Mouse (Mus musculus): ENCODE results near the gene Zbtb26. TPM values are rescaled to one million over a fixed set of nuclear protein-coding genes. Genes with fewer than 3 reads are reported as not detected.

Zbtb26 gene
- total RNA-seq (2021): 1 to 10 TPM; 4.6 to 5.7 TPM
- long read RNA-seq, experiment 1, full-length matches to known transcripts: 2 of 2 reads
- long read RNA-seq, experiment 1, partial matches to known transcripts: 0 of 2 reads
- long read RNA-seq, experiment 1, other reads (novel, unspliced or antisense): 0 of 2 reads
- long read RNA-seq, experiment 2, full-length matches to known transcripts: 3 of 3 reads
- long read RNA-seq, experiment 2, partial matches to known transcripts: 0 of 3 reads
- long read RNA-seq, experiment 2, other reads (novel, unspliced or antisense): 0 of 3 reads

DNA sequence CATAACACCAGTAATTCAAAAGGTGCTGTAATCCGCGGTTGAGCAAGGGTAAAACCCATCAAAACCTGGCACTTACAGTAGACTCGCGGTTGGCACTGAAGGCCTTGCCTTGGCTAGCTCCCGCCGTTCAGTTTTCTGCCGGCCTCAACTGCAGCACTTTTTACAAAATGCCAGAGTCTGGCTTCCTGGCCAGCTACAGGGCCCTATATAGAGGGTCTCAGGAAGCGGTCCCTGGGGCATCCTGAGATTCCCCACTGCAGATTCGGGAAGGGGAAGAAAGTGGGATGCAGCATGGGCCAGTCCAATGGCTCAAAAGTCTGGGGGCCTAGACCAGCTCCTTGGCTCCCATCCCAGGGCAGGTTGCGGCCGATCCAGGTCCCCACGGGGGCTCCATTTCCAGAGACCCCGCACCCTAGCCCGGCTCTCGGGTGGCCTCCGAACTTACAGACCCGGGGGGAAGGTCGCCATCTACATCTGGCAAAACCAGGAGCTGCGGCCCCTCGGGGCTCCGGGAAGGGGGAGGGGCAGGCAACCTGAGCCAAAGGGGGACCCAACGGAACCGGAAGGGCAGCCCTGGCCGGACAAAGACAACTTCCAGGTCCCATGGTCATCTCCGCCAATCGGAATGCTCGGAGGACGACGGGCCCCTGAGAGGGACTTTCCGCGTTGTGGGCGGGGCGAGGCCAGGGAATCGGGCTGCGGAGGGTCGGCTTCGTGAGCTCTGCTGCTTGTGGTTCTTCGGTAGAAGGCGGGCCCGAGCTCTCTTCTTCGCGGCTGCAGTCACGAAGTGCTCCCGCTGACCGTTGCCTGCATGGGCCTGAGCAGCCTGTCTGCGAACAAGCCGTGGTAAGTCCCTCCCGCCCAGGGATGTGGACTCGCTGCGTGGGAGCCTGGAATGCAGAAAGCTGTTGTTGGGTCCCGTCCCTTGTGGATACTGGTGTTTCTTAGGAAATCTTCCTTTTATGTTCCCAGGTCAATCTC is at the start of gene Zbtb26, which contains the start of the genes Zbtb6 and Rabgap1:
Gene Zbtb26, minus strand, starts transcription at position 525 of the 981 bp plus-strand sequence.
Gene Zbtb6, minus strand, starts transcription at position 561 of the 981 bp plus-strand sequence.
Gene Rabgap1, plus strand, starts transcription at position 669 of the 981 bp plus-strand sequence.
- H3K27ac ChIP-seq: peak within 1 kb of the TSS; percentile 94
- intact Hi-C loops (cut with DNase I): no loop called here
- TF ChIP-seq CTCF (IDR thresholded peaks at IDR 0.05): no peak
- H3K4me3 ChIP-seq: peak within 1 kb of the TSS; percentile 96
- DNase-seq: peak; percentile 96

GRCm38 (mm10) chr2:37488956-37489355 is 46.0 kb upstream of the Zbtb26 start:
- intact Hi-C loops (cut with DNase I): loop anchor here (5.0 kb wide), 1 partner anchor 283 kb away; no protein-coding TSS in a partner anchor

GRCm38 (mm10) chr2:37486408-37486807 is 43.5 kb upstream of the Zbtb26 start:
- no peak overlapping the region for H3K27ac ChIP-seq
- TF ChIP-seq CTCF (IDR thresholded peaks at IDR 0.05): no peak
- no peak overlapping the region for H3K4me3 ChIP-seq
- intact Hi-C loops (cut with DNase I): loop anchor here (5.0 kb wide), 1 partner anchor 286 kb away; no protein-coding TSS in a partner anchor
- DNase-seq: no peak

More at GRCm38 (mm10) chr2:37488956-37489355, 46.0 kb upstream of the Zbtb26 start:
- H3K27ac ChIP-seq: no peak overlapping the region
- no peak for TF ChIP-seq CTCF (IDR thresholded peaks at IDR 0.05)
- no peak for DNase-seq
- H3K4me3 ChIP-seq: no peak overlapping the region

GRCm38 (mm10) chr2:37485370-37485769 is 42.4 kb upstream of the Zbtb26 start:
- DNase-seq: no peak
- peak; percentile 80 for TF ChIP-seq CTCF (IDR thresholded peaks at IDR 0.05)
- Histone ChIP-seq H3K27ac (no peak overlapping the region), H3K4me3 (no peak overlapping the region)
- intact Hi-C loops (cut with DNase I): loop anchor here (1.0 to 5.0 kb wide), 2 partner anchors 105 to 287 kb away; no protein-coding TSS in a partner anchor

- no peak for TF ChIP-seq CTCF (IDR thresholded peaks at IDR 0.05)
- intact Hi-C loops (cut with DNase I): no loop called here
- DNase-seq: no peak
Measured at GRCm38 (mm10) chr2:37484165-37484564, 41.2 kb upstream of the Zbtb26 start.

GRCm38 (mm10) chr2:37480039-37480438 is 37.1 kb upstream of the Zbtb26 start:
- H3K4me3 ChIP-seq: no peak overlapping the region
- intact Hi-C loops (cut with DNase I): no loop called here
- TF ChIP-seq CTCF (IDR thresholded peaks at IDR 0.05): no peak
- no peak overlapping the region for H3K27ac ChIP-seq
- no peak for DNase-seq

More at GRCm38 (mm10) chr2:37484165-37484564, 41.2 kb upstream of the Zbtb26 start:
- Histone ChIP-seq H3K27ac (no peak overlapping the region), H3K4me3 (no peak overlapping the region)

GRCm38 (mm10) chr2:37479559-37479958 is 36.6 kb upstream of the Zbtb26 start:
- intact Hi-C loops (cut with DNase I): no loop called here
- no peak overlapping the region for H3K4me3 ChIP-seq
- DNase-seq: no peak
- no peak for TF ChIP-seq CTCF (IDR thresholded peaks at IDR 0.05)
- H3K27ac ChIP-seq: no peak overlapping the region

- TF ChIP-seq CTCF (IDR thresholded peaks at IDR 0.05): no peak
- no peak for DNase-seq
- intact Hi-C loops (cut with DNase I): no loop called here
- Histone ChIP-seq H3K27ac (no peak overlapping the region), H3K4me3 (no peak overlapping the region)
Measured at GRCm38 (mm10) chr2:37466266-37466665, 23.3 kb upstream of the Zbtb26 start.

GRCm38 (mm10) chr2:37460707-37461106 is 17.8 kb upstream of the Zbtb26 start:
- no peak for DNase-seq
- intact Hi-C loops (cut with DNase I): loop anchor here (1.0 kb wide), 1 partner anchor 43 kb away; no protein-coding TSS in a partner anchor
- no peak overlapping the region for H3K27ac ChIP-seq
- H3K4me3 ChIP-seq: no peak overlapping the region
- TF ChIP-seq CTCF (IDR thresholded peaks at IDR 0.05): peak; percentile 7; the same call in 1 of the 2 replicates

- H3K27ac ChIP-seq: peak overlapping the region; percentile 95
- intact Hi-C loops (cut with DNase I): no loop called here
- TF ChIP-seq CTCF (IDR thresholded peaks at IDR 0.05): no peak
- peak overlapping the region; percentile 80 for H3K4me3 ChIP-seq
- no peak for DNase-seq
Measured at GRCm38 (mm10) chr2:37452376-37452760, 9.4 kb upstream of the Zbtb26 start.

DNA sequence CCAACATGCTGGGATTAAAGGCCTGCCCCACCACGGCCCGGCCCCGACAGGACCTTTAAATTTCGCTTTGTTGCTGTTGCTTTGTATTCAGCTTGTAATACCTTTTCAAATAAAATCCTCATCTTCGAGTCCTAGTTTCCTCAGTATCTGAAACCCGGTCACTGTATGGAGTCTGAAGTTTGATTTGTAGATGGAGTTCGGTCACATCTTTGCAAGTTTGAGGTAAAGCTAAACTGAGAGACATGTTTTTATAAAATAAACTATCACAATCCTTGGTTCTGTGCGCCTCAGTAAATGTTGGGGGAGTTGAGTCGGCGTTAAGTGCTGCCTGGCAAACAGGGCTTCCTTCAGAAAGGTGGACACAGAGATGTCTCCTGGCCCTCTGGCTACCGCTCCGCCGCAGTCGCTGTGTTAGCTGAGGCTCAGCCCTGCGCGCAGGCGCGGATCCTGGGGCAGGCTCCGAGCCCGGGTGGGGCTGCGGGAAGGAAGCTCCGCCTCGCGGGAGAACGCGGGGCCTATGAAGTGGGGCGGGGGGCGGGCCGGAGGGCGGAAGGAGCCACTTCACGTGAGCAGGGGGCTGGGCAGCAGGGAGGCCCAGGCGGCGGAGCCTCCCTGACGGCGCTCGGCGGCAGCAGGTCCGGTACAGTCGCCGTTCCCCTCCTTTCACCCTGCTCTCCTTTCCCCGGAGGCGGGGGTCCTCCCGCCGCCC is 8.9 kb upstream of the Zbtb26 start:
- no peak for TF ChIP-seq CTCF (IDR thresholded peaks at IDR 0.05)
- Histone ChIP-seq H3K27ac (peak overlapping the region; percentile 95), H3K4me3 (peak overlapping the region; percentile 80)
- peak; percentile 98 for DNase-seq
- intact Hi-C loops (cut with DNase I): no loop called here

- DNase-seq: no peak
- Histone ChIP-seq H3K27ac (peak overlapping the region; percentile 90), H3K4me3 (peak overlapping the region; percentile 78)
- no peak for TF ChIP-seq CTCF (IDR thresholded peaks at IDR 0.05)
- intact Hi-C loops (cut with DNase I): no loop called here
Measured at GRCm38 (mm10) chr2:37431609-37432008, 11.3 kb downstream of the Zbtb26 start.

Measured in gastrocnemius, adult 2 months (tissue).